Mouse (Mus musculus): Measurements from ENCODE around the gene Oxct1.

Oxct1 gene

GRCm38 (mm10) chr15:4028960-4029359 is 2.8 kb downstream of the Oxct1 start:
- no peak for DNase-seq

- DNase-seq = no peak
Observed at GRCm38 (mm10) chr15:4033168-4034004, 7.2 kb downstream of the Oxct1 start.

- DNase-seq = no peak
Observed at GRCm38 (mm10) chr15:4042423-4042822, 16.2 kb downstream of the Oxct1 start.

GRCm38 (mm10) chr15:4043032-4043471 is 16.9 kb downstream of the Oxct1 start:
- DNase-seq = no peak

GRCm38 (mm10) chr15:4056627-4057026 is 30.4 kb downstream of the Oxct1 start:
- DNase-seq = no peak

GRCm38 (mm10) chr15:4063574-4063973 is 37.4 kb downstream of the Oxct1 start:
- no peak for DNase-seq

- no peak for DNase-seq
Observed at GRCm38 (mm10) chr15:4064013-4064412, 37.8 kb downstream of the Oxct1 start.

- DNase-seq = no peak
Observed at GRCm38 (mm10) chr15:4064694-4065093, 38.5 kb downstream of the Oxct1 start.

GRCm38 (mm10) chr15:4067273-4067990 is 41.2 kb downstream of the Oxct1 start:
- no peak for DNase-seq

GRCm38 (mm10) chr15:4077978-4078377 is 51.8 kb downstream of the Oxct1 start:
- DNase-seq = no peak

- DNase-seq = no peak
Observed at GRCm38 (mm10) chr15:4078785-4079184, 52.6 kb downstream of the Oxct1 start.

- no peak for DNase-seq
Observed at GRCm38 (mm10) chr15:4079425-4080189, 53.4 kb downstream of the Oxct1 start.

- DNase-seq = peak; percentile 16
Observed at GRCm38 (mm10) chr15:4085600-4086384, 59.6 kb downstream of the Oxct1 start.

GRCm38 (mm10) chr15:4087446-4087845 is 61.3 kb downstream of the Oxct1 start:
- no peak for DNase-seq

GRCm38 (mm10) chr15:4087914-4088313 is 61.7 kb downstream of the Oxct1 start:
- DNase-seq = no peak

GRCm38 (mm10) chr15:4090601-4091000 is 64.4 kb downstream of the Oxct1 start:
- no peak for DNase-seq

- no peak for DNase-seq
Observed at GRCm38 (mm10) chr15:4092586-4092985, 66.4 kb downstream of the Oxct1 start.

- DNase-seq = no peak
Observed at GRCm38 (mm10) chr15:4100341-4100921, 74.2 kb downstream of the Oxct1 start.

GRCm38 (mm10) chr15:4101025-4101424 is 74.8 kb downstream of the Oxct1 start:
- DNase-seq = no peak

GRCm38 (mm10) chr15:4104319-4104718 is 78.1 kb downstream of the Oxct1 start:
- DNase-seq = no peak

- DNase-seq = no peak
Observed at GRCm38 (mm10) chr15:4105498-4105897, 79.3 kb downstream of the Oxct1 start.

GRCm38 (mm10) chr15:4119962-4120361 is 93.8 kb downstream of the Oxct1 start:
- no peak for DNase-seq
